Mouse (Mus musculus) Muller cell, postnatal 12 days (primary cell): ENCODE measurements around the gene Pex16.

ENCODE experiments used
- DNase-seq: peaks from one replicate; pipeline ENCODE4 v3.0.0-alpha.2; 2015; ENCODE audit errors: inconsistent ontology term

Gene Pex16

DNA sequence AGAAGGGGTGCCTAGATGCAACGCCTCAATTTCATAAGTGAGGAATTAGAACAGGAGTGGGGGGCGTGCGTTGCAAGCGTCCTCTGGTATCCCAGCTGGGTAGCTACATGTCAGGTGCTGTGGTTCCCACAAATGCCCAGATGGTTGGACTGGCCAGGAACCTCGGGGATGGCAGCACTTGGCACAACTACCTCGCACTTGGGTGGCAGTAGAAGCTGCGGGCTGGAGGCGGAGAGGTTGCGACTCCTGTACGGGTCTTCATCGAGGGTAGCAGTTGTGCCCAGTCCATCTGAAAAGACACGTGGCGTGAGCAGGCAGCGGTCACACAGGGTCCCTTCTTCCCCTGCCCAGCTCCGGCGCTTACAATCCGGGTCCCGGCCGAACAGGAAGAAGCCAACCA, 4.1 kb upstream of the Pex16 start:
- DNase-seq: no peak

GRCm38 (mm10) chr2:92370821-92371805, 3.4 kb upstream of the Pex16 start:
- no peak for DNase-seq

DNA sequence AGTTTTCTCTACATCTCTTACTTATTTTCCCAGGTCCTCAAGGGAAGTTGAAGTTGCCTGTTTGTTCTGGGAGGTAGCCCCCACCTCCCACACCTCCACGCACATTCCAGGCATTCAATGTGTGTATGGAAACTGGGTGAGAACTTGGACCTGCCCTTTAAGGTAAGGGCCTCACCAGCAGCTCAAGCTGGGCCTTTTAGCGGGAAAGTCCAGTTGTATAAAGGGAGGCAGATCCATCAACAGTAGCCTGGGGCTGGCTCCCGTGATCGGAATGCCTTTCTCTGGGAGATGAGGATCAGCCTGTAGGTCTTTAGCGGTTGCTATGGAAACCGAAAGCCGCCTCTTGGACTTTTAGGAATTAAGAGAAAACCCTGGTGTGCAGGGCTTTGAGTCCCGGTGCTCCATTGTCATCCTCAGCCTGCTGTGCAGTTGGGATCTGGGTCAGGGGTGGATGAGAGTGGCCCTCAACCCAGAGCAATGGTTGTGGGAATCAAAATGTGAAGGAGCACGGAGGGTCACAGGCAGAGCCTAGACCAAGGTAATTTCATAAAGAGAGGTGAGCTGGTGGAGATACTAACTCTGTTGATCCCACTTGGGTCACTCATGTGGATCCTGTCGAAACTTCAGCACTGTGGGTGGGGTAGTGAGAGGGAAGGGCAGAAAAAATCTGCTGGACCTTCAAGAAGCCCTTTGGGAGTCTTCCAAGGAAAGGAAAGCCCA, 2.3 kb upstream of the Pex16 start:
- no peak for DNase-seq

DNA sequence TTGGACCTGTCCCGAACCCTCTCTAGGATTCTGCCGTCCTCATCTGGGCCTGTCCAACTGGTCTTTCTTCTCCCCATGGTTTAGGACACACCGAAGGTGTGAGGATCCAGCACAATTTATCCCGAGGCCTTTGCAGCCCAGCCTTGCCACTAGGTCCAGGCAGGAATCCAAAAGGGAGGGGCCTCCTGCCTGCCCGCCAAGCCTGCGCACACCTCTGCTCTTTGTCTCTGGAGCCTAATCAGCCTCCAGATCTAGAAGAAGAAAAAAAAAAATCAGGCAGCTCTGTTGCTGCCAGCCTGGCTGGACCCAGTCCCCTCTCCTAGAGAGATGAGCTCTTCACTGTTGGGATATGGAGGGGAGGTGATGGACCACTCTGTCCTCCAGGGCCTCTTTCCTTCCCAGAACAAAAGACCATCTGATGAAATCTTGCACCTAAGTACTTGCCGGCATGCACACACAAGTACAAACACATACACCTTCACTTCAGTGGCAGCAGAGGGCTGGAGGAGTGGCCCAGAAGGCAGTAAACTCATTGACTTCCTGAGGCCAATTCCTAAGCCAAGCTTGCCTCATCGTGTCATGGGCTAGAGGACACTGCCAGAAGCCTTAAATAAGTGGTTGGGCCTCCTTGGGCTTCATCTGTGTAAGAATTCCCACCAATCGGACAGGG, 1.6 kb upstream of the Pex16 start:
- DNase-seq: no peak

- DNase-seq: no peak
These were observed 1.1 kb upstream of the Pex16 start for GRCm38 (mm10) chr2:92373437-92373813.

DNA sequence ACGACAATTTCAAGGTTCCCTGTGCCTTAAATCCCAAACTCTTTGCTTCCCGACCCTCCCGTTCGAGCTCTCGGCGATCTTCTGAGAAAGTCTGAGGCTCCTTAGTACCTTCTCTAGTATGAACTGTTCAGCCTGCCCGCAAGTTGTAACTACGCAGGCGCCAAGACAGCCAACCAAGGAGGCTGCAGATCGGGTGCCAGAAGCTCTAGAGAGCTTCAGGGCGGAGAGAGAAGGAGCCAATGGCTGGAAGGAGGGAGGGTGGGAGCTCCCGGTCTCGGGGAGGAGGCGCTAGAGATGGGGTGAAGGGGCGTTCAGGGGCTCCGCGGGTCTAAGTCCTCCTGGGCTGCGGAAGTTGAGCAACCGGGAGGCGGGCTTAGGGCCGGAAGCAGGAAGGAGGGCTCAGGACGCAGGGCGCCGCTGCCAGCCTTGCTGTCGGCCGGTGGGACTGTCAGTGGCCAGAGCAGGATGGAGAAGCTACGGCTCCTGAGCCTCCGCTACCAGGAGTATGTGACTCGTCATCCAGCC, 685 bp downstream of the Pex16 start:
- DNase-seq: peak; percentile 100

DNA sequence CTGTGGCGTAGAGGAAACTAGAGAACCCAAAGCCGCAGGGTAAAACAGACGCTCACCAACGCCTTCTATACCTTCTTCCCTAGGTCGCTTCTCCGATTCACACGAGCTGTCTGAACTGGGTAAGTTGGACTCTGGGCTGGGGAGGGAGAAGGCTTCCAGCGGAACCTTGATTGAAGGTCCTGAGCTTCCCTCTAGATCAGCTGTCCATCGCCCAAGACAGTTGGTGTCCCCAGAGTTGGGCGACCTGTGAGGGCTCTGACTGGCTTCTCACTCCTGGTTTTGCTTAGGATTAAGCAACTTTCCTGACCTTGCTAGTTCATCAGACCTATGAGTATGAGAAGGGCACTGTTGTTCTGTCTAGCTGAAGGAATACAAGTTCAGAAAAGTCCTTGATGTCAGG, 1.3 kb downstream of the Pex16 start:
- no peak for DNase-seq

GRCm38 (mm10) chr2:92376300-92376699, 1.8 kb downstream of the Pex16 start:
- DNase-seq: no peak

DNA sequence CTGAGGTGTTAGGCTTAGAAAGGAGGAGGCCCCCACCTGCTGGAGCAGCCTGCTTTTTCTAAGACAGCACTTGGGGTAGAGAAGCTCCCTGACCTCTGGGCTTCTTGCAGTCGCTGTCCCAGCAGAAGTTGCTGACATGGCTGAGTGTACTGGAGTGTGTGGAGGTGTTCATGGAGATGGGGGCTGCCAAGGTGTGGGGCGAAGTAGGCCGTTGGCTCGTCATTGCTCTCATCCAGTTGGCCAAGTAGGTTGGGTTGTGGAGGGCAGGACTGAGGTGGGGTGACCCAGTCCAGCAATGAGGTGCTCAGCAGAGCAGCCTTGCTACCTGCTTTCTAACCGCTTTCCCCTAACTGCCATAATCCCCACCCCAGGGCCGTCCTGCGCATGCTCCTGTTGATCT, 2.8 kb downstream of the Pex16 start:
- DNase-seq: no peak

DNA sequence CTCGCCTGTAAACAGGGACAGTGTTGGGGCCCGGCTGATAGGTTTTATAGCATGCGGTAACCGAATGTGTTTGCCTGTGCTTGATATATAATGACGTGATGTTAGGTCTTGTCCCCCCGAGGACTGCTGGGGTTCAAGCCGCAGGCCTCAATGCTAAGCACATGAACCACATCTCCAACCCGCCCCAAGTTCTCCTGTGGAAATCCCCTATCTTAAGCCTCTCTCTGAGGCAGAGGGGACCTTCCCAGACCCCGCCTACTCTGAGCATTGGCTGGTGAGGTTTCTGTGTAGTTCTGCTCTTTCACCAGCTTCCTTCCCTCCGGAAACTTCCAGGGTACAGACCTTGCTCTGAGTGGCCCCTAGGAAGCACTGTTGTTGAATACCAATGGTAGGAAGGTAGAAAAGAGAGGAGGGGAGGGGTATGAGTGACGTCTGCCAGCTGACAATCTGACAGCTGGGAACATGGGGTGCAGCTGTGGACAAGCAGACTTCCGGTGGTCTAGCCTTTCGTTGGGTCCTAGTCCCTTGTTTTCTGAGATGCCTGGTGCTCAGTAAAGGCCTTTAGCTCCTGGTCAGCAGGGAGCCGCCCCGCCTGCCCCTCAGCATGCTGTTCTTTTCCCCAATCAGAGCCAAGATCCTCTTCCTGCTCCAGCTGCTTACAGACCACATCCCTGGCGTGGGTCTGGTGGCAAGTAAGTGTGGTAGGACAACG, 5.5 kb downstream of the Pex16 start:
- no peak for DNase-seq

DNA sequence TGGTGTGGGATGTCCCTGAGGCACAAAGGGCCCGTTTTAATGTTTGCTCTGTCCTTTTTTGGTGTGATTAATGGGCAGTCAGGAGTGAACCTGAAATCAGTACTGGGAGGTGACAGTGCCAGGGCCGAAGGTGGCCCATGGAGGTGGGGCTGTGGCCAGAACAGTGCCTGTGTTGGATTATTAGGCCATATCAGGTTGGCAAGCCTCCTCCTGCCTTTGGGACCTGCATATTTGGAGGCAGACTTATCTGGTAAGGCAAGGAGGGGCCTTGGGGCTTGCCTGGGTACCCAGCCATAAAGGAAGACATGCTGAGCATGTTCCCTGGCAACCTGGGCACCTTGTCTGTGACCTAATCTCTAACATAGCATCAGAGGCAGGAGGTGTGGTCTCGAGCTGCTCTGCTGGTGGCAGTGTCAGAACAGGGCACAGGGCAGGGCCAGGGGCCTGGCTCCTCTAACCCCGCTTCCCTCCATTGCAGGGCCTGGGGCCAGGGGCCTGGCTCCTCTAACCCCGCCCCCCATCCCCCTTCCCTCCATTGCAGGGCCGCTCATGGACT, 6.1 kb downstream of the Pex16 start:
- no peak for DNase-seq

- DNase-seq: no peak
These were observed 6.7 kb downstream of the Pex16 start for GRCm38 (mm10) chr2:92381161-92381560.

GRCm38 (mm10) chr2:92381901-92382588, 7.6 kb downstream of the Pex16 start, which contains the start of gene 1700029I15Rik:
Gene 1700029I15Rik, plus strand, starts transcription at chr2:92382538.
- no peak for DNase-seq

GRCm38 (mm10) chr2:92382759-92383158, 8.3 kb downstream of the Pex16 start:
- DNase-seq: no peak

DNA sequence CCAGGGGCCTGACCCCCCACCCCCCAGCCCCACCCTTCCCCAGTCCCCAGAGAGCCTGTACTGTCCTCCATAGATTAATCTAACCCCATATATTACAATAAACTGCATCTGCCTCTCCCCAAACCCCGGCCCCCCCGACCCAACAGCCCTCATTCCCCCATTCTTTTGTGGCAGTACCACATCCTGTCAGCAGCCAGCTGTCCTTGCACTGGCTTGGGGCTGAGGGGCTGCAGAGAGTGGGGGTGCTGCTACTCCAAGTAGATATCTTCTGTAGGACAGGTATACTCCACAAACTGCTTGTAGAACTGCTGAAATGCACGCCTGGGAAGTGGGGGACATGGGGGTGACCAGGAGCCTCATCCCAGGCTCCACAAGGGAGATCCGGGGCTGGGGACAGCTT, 9.6 kb downstream of the Pex16 start:
- DNase-seq: no peak

DNA sequence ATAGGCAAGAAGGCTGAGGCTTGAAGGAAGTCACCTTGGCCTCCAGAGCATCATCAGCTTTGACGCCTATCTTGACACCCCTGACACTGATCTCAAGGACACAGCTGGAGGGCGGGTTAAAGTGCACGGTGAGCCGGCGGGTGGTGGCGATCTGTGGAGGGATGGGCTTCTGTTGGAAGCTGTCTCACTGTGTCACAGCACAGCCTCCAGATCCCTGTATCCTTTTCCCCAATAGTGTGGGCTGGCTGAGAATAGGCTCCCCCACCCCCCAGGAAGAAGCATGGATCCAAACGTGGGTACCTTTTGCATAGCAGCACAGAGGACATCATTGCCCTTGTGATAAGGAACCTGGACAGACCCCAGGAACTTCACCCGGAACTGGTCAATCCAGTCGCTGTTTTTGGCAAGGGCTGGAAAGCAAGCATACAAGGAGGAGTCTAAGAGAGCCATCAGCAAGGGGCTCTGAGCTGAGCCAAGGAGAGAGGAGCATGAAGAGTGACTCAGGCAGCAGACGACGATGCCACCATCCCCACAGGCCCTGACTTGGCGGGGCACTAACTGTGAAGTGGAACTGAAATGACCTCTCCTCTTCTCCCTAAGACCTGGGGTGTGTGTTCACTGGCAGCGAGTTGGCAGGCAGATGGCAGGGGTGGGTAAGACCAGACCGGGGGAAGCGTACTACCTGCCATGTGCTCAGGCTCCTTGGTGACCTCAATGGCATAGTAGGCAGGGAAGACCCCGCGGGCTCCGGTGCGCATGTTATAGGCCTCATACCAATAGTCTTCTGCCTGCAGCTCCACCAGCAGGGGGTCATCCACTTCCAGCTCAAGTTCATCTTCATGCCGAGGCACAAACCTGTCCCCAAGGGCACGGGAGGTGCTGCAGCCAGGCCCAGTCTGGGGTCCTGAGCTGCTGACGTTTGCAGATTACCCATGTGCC, 10.9 kb downstream of the Pex16 start:
- DNase-seq: no peak

- DNase-seq: no peak
These were observed 12.5 kb downstream of the Pex16 start for GRCm38 (mm10) chr2:92386821-92387570.

GRCm38 (mm10) chr2:92387646-92388045, 13.2 kb downstream of the Pex16 start:
- no peak for DNase-seq

GRCm38 (mm10) chr2:92388081-92388517, 13.6 kb downstream of the Pex16 start:
- DNase-seq: no peak
